In the genomic region with DNA sequence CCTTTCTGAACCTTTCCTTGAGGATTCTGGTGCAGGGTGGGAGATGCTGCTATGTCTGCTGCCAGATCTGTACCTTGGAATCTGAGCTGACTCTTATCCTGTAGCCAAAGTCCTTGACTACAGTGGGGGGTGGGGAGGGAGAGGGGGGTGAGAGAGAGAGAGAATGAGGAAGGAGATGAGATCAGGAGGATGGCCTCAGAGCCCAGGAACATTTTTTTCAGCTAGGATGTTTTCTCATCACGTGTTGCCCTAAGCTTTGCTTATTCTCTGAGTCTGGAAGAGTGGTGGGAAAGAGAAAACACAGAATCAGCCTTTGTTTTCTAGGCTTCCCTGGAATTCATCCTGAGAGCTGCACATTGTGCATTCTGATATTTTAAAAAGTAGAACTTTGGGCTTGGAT, we compare ENCODE assay signal across 8 mouse cellular contexts. TPM values are rescaled to one million over a fixed set of nuclear protein-coding genes. Genes with fewer than 3 reads are reported as not detected.
DNase-seq lines count a peak whose midpoint lies in the region; ATAC-seq and TF ChIP-seq lines count a peak whose summit lies in the region.

No protein-coding gene starts in this region.

- no peak for TF ChIP-seq CTCF in hindbrain, postnatal 0 days (IDR thresholded peaks at IDR 0.05; ENCODE audit: low read depth)

- H3K4me2 ChIP-seq in heart, embryonic 11.5 days, result peak overlapping the region; percentile 79
- H3K4me2 ChIP-seq in hindbrain, postnatal 0 days (ENCODE audit: low read depth, low read length), result peak overlapping the region; percentile 85

- H3K27ac ChIP-seq in heart, embryonic 11.5 days (ENCODE audit: low read depth, low read length), result no peak overlapping the region
- H3K27ac ChIP-seq in hindbrain, postnatal 0 days, result peak overlapping the region; percentile 13; the same call in 1 of the 2 replicates
- H3K27ac ChIP-seq in macrophage, result peak overlapping the region; percentile 75

- H3K9ac ChIP-seq in heart, embryonic 11.5 days (ENCODE audit: low read depth, low read length), result 0 out of 2 replicates have a peak overlapping the region, but pooled peaks have one; percentile 2
- H3K9ac ChIP-seq in hindbrain, postnatal 0 days (replicated peaks; ENCODE audit: low read length), result peak overlapping the region; percentile 49; the same call in 1 of the 2 replicates

- peaks cover 70% of the 10 kb centered on the region for H3K79me2 ChIP-seq in macrophage (ENCODE audit: inconsistent target)

- DNase-seq in heart, adult 18-20 months, result no peak
- DNase-seq in Muller cell, postnatal 12 days (ENCODE audit: inconsistent ontology term), result peak; percentile 61
- DNase-seq in hindbrain, postnatal 0 days (ENCODE audit: low spot score), result no peak
- DNase-seq in gastrocnemius, postnatal 4 days (ENCODE audit: low spot score in 2 of 2), result no peak
- DNase-seq in gastrocnemius, postnatal 25 days, result no peak
- no peak for DNase-seq in adrenal gland, postnatal 10 days

- H3K36me3 ChIP-seq in heart, embryonic 11.5 days (ENCODE audit: control insufficient read depth, insufficient read depth, low read length), result no peaks in the 10 kb centered on the region
- H3K36me3 ChIP-seq in hindbrain, postnatal 0 days (ENCODE audit: insufficient read depth, low read length), result no peaks in the 10 kb centered on the region
- peaks cover 8% of the 10 kb centered on the region; the same call in 1 of the 2 replicates for H3K36me3 ChIP-seq in macrophage (ENCODE audit: inconsistent target)

- peaks cover 42% of the 10 kb centered on the region for H3K4me1 ChIP-seq in heart, embryonic 11.5 days (ENCODE audit: control insufficient read depth, insufficient read depth, low read length)
- H3K4me1 ChIP-seq in hindbrain, postnatal 0 days (ENCODE audit: insufficient read depth, low read length), result peaks cover 23% of the 10 kb centered on the region

- ATAC-seq in heart, embryonic 11.5 days (replicated peaks; ENCODE audit: insufficient number of reproducible peaks, low FRiP score, low TSS enrichment), result no peak
- ATAC-seq in hindbrain, postnatal 0 days, result no peak

- H3K4me3 ChIP-seq in heart, embryonic 11.5 days (ENCODE audit: low read depth, low read length), result peak overlapping the region; percentile 90
- H3K4me3 ChIP-seq in hindbrain, postnatal 0 days (ENCODE audit: low read length), result peak overlapping the region; percentile 56
- H3K4me3 ChIP-seq in macrophage (ENCODE audit: inconsistent target), result no peak overlapping the region; the same call in 1 of the 2 replicates

- H3K27me3 ChIP-seq in heart, embryonic 11.5 days (ENCODE audit: control insufficient read depth, insufficient read depth, low read length), result no peaks in the 10 kb centered on the region
- no peaks in the 10 kb centered on the region for H3K27me3 ChIP-seq in hindbrain, postnatal 0 days (ENCODE audit: insufficient read depth, low read length)

- H3K9me3 ChIP-seq in heart, embryonic 11.5 days (replicated peaks; ENCODE audit: control insufficient read depth, low read length), result no peaks in the 10 kb centered on the region
- H3K9me3 ChIP-seq in hindbrain, postnatal 0 days (ENCODE audit: low read length), result no peaks in the 10 kb centered on the region

- 0% methylated on average over 1 of the region's 1 CpGs for WGBS in heart, embryonic 11.5 days (ENCODE audit: insufficient replicate concordance)
- WGBS in hindbrain, postnatal 0 days, result 16% methylated on average over 1 of the region's 1 CpGs
- 20% methylated on average over 1 of the region's 1 CpGs for WGBS in macrophage (ENCODE audit: missing documents)

RNA-seq across cellular contexts. Expression of gene Aak1, which starts 2.2 kb away (rescaled TPM):
- polyA plus RNA-seq in heart, embryonic 11.5 days (2014; fragmentation: Nextera tagmentation; extraction: Ambion mirVana), result 23.0 and 24.3 TPM in 2 replicates
- total RNA-seq in heart, adult 18-20 months (2021), result 10 to 100 TPM; 81.2 to 83.4 TPM
- 77.8 and 80.8 TPM in 2 replicates for total RNA-seq in hindbrain, postnatal 0 days (2014; rRNA removed)
- 27.0 and 32.6 TPM in 2 replicates for polyA plus RNA-seq in hindbrain, postnatal 0 days (2015; fragmentation: Nextera tagmentation; extraction: Ambion mirVana)
- total RNA-seq in macrophage (2018; cell fraction: chromatin; rRNA removed), result 100 to 1,000 TPM in 17 of 26 experiments, 10 to 100 TPM in 9; 72.7 to 148 (median 113) TPM
- total RNA-seq in macrophage (2018; cell fraction: cytosol; rRNA removed), result 10 to 100 TPM; 31.2 to 67.2 (median 45.8) TPM
- 100 to 1,000 TPM in 3 of 26 experiments, 10 to 100 TPM in 23; 37.8 to 137 (median 72.5) TPM for total RNA-seq in macrophage (2018; cell fraction: nucleus; rRNA removed)
- 14.9 to 27.6 TPM (median 23.2 TPM) in 3 replicates for polyA plus RNA-seq in macrophage (2018)
- 10 to 100 TPM; 57.9 to 69.9 TPM for total RNA-seq in gastrocnemius, postnatal 4 days (2021)
- total RNA-seq in gastrocnemius, postnatal 25 days (2021), result 10 to 100 TPM; 33.1 to 33.3 TPM
- 10 to 100 TPM; 63.1 to 69.5 TPM for total RNA-seq in adrenal gland, postnatal 10 days (2021)

RNA-seq across cellular contexts. Expression of gene Anxa4, which starts 58.2 kb away (rescaled TPM):
- 13.0 and 13.7 TPM in 2 replicates for polyA plus RNA-seq in heart, embryonic 11.5 days (2014; fragmentation: Nextera tagmentation; extraction: Ambion mirVana)
- total RNA-seq in heart, adult 18-20 months (2021), result 10 to 100 TPM; 34.8 to 37.3 TPM
- 2.1 and 4.2 TPM in 2 replicates for total RNA-seq in hindbrain, postnatal 0 days (2014; rRNA removed)
- 6.4 and 6.8 TPM in 2 replicates for polyA plus RNA-seq in hindbrain, postnatal 0 days (2015; fragmentation: Nextera tagmentation; extraction: Ambion mirVana)
- 100 to 1,000 TPM; 156 to 576 (median 276) TPM for total RNA-seq in macrophage (2018; cell fraction: chromatin; rRNA removed)
- total RNA-seq in macrophage (2018; cell fraction: cytosol; rRNA removed), result 100 to 1,000 TPM; 366 to 589 (median 493) TPM
- 100 to 1,000 TPM; 214 to 424 (median 305) TPM for total RNA-seq in macrophage (2018; cell fraction: nucleus; rRNA removed)
- 355 to 520 TPM (median 453 TPM) in 3 replicates for polyA plus RNA-seq in macrophage (2018)
- 10 to 100 TPM; 48.9 to 49.5 TPM for total RNA-seq in gastrocnemius, postnatal 4 days (2021)
- 10 to 100 TPM; 13.4 to 19.7 TPM for total RNA-seq in gastrocnemius, postnatal 25 days (2021)
- 10 to 100 TPM; 56.1 to 61.2 TPM for total RNA-seq in adrenal gland, postnatal 10 days (2021)
